Mouse (Mus musculus): ENCODE data around the gene Troap. TPM values are rescaled to one million over a fixed set of nuclear protein-coding genes. Genes with fewer than 3 reads are reported as not detected.

The Troap gene
- total and polyA plus RNA-seq, 3 experiments = 25.8 to 70.2 TPM; not detected in 1

DNA sequence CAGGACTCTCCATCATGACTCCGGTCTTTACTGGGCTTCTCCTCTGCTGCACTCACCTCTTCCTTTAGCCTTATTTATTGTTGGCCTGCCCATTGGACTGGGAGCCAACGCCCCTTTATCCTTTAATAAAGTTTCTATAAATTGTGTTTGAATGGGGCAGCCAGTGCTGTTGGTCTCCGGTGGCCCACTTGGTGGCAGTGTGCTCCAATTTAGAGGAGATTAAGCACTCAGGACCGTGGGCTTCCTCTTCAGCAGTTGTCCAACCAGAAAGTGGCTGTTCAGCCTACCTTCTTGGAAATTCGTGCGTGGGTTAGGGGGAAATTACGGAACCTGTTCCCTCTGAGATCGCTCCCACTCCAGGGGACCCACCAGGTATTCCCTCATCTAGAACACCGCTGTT, 8.9 kb downstream of the Troap start (continued):
- TF ChIP-seq RCOR1 (IDR thresholded peaks at IDR 0.05; ENCODE audit: low read depth, low read length) = no peak
- no peak for TF ChIP-seq CHD2 (IDR thresholded peaks at IDR 0.05; ENCODE audit: low read length)
- TF ChIP-seq ELF1 (IDR thresholded peaks at IDR 0.05; ENCODE audit: low read depth, low read length) = no peak
- no peak for TF ChIP-seq KAT2A (conservative IDR thresholded peaks at IDR 0.05; ENCODE audit: low read depth, low read length)
- no peak for TF ChIP-seq TAL1 (IDR thresholded peaks at IDR 0.05; ENCODE audit: low read length)
- no peak for TF ChIP-seq GATA1 (IDR thresholded peaks at IDR 0.05; ENCODE audit: low read depth, low read length)
- 0 out of 2 replicates have a peak, but pooled peaks have one; percentile 37 for TF ChIP-seq SIN3A (IDR thresholded peaks at IDR 0.05; ENCODE audit: low read length)

DNA sequence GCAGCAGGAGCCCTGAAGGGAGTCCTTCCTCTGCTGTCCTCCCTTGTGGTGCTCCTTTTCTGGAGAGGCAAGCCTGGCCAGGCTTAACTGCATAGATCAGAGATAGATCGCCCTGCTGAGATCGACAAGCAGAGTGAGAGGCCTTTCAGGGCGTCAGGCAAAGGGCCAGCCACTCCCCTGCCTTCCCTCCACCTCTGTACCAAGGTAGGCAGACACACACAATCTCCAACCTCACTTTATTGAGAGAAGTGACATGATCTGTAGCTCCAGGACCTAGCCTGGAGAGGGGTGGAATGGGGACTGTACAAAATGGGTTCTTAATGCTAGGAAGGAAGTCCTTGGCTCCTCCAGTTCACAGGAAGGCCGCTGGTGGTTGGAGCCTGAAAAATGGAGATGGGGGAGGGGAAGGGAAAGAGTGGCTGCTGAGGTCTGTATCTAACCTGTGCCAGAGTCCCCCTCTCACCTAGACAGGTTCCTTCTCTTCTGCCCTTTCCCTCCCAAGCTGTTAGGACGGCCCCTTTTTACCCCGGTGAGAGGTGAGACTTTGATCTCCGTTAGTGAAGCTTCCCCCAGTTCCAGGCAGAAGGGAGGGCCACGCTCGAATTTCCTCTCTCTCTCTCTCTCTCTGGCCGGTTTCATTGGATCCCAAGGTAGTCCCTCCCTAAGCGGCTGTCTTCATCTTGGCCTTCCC, 9.6 kb downstream of the Troap start:
- H3K9me3 ChIP-seq (replicated peaks; ENCODE audit: insufficient read depth, low read length) = no peaks in the 10 kb centered on the region
- no peak for DNase-seq (ENCODE audit: low read depth, low spot score)
- H3K9ac ChIP-seq (ENCODE audit: control insufficient read depth, low read depth, low read length, poor library complexity, severe bottlenecking) = no peak overlapping the region
- TF ChIP-seq POLR2A (IDR thresholded peaks at IDR 0.05; ENCODE audit: control insufficient read depth in 1 of 2, insufficient read depth in 1 of 2, low read depth in 1 of 2, low read length in 2 of 2, poor library complexity in 1 of 2) (peak in 1 of 2 experiments; percentile 49; a peak in 1 of 4 replicates), ZC3H11A (IDR thresholded peaks at IDR 0.05; ENCODE audit: low read depth, low read length) (no peak), EP300 (IDR thresholded peaks at IDR 0.05; ENCODE audit: low read depth in 1 of 2, low read length in 2 of 2) (no peak), E2F4 (IDR thresholded peaks at IDR 0.05; ENCODE audit: borderline replicate concordance, low read depth, low read length) (no peak), POLR2AphosphoS2 (IDR thresholded peaks at IDR 0.05; ENCODE audit: low read length) (peak; percentile 88; the same call in 1 of the 2 replicates), CTCF (IDR thresholded peaks at IDR 0.05 in 2 of 3, conservative IDR thresholded peaks at IDR 0.05 in 1 of 3; ENCODE audit: control insufficient read depth in 1 of 3, insufficient read depth in 1 of 3, low read depth in 2 of 3, low read length in 3 of 3, poor library complexity in 1 of 3, severe bottlenecking in 1 of 3) (no peak), GATA1 (IDR thresholded peaks at IDR 0.05; ENCODE audit: low read depth, low read length) (no peak), USF2 (IDR thresholded peaks at IDR 0.05; ENCODE audit: borderline replicate concordance in 1 of 2, insufficient read depth in 1 of 2, low read depth in 1 of 2, low read length in 2 of 2) (no peak), MAZ (IDR thresholded peaks at IDR 0.05; ENCODE audit: low read depth, low read length) (no peak), TAL1 (IDR thresholded peaks at IDR 0.05; ENCODE audit: low read length) (no peak), ZMIZ1 (IDR thresholded peaks at IDR 0.05; ENCODE audit: low read depth, low read length) (peak; percentile 21; the same call in 1 of the 2 replicates), ZNF384 (IDR thresholded peaks at IDR 0.05; ENCODE audit: low read depth, low read length) (no peak), RAD21 (IDR thresholded peaks at IDR 0.05; ENCODE audit: low read depth, low read length) (no peak), BHLHE40 (IDR thresholded peaks at IDR 0.05; ENCODE audit: borderline replicate concordance, low read depth, low read length) (no peak), USF1 (IDR thresholded peaks at IDR 0.05; ENCODE audit: low read depth, low read length) (no peak), JUND (IDR thresholded peaks at IDR 0.05; ENCODE audit: low read depth, low read length) (no peak), MAFK (IDR thresholded peaks at IDR 0.05; ENCODE audit: borderline replicate concordance, low read depth, low read length) (no peak)
- H3K4me3 ChIP-seq (ENCODE audit: control insufficient read depth in 1 of 2, insufficient read depth in 1 of 2, low read depth in 2 of 2, low read length in 2 of 2) = no peak overlapping the region
- peaks cover 0 to 9% of the 10 kb centered on the region in 2 experiments; a peak in 2 of 4 replicates for H3K36me3 ChIP-seq (ENCODE audit: control insufficient read depth in 1 of 2, insufficient read depth in 2 of 2, low read length in 2 of 2)
- no peaks in the 10 kb centered on the region for H3K4me1 ChIP-seq (ENCODE audit: control insufficient read depth in 1 of 2, insufficient read depth in 2 of 2, low read length in 2 of 2)
- no peak overlapping the region for H3K27ac ChIP-seq (ENCODE audit: control insufficient read depth, low read depth, low read length)
- H3K79me2 ChIP-seq (ENCODE audit: control insufficient read depth, insufficient read depth, low read length, poor library complexity) = no peaks in the 10 kb centered on the region
- no peaks in the 10 kb centered on the region for H3K27me3 ChIP-seq (ENCODE audit: control insufficient read depth in 1 of 2, insufficient read depth in 2 of 2, low read length in 2 of 2)

All from MEL (cell line).